Mouse (Mus musculus) right cerebral cortex, postnatal 10 days (tissue): Measurements from ENCODE around the gene Mr1.
"Not testable (repeated sequence)": the region's sequence is repeated elsewhere in the genome, so short reads cannot be mapped to it uniquely, and the experiment has no call there.

Experiments
- DNase-seq, 2 experiments: peaks; one replicate each; pipeline ENCODE4 v3.0.0; 2021; ENCODE audit warnings: low spot score in 2 of 2

Mr1 gene

DNA sequence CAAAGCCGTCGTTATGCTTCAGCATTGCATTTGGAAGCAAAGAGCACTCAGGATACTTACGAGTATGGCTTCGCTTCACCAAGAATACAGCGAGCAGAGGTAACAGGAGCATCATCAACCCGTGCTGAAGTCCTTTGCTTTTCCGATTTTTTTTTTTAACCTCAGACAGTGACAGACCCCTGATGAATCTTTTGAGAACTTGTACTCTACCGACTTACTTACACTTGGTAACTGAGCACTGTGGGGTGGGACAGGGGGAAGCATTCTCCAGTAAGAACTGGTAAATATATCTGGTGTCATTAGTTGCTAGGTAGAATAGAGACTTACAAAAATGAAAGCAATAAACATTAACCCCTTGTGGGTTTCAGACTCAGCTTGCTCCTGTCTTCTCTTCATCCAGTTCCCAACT lies at the start of gene Mr1:
TSS of gene Mr1 (minus strand) at position 243 of the 409 bp plus-strand sequence.
- DNase-seq: peak; percentile 36 to 48

DNA sequence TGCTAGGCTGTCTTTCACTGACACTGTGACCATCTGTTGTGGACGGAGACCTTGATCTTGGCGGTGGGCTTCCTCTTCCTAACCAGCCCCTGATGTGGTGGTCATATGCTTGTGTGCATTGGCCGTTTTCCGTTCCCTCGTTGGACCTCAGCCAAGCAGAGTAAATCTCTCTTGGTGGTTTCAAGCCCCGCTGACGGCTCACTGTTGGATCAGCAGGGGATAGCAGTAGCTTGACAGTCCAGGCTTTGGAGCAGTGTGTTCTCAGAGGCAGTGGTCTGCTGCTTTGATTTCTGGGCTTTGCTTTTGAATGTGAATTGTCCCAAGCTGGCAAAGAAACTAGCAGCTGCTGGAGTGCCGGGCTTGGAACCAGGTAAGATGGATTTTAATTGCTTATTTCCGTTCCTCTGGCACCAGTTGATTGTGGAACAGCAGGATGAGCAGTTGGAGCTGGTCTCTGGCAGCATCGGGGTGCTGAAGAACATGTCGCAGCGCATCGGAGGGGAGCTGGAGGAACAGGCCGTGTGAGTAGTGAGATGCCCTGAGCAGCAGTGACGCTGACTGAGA lies 46.3 kb upstream of the Mr1 start:
- DNase-seq: peak; percentile 67 to 80

DNA sequence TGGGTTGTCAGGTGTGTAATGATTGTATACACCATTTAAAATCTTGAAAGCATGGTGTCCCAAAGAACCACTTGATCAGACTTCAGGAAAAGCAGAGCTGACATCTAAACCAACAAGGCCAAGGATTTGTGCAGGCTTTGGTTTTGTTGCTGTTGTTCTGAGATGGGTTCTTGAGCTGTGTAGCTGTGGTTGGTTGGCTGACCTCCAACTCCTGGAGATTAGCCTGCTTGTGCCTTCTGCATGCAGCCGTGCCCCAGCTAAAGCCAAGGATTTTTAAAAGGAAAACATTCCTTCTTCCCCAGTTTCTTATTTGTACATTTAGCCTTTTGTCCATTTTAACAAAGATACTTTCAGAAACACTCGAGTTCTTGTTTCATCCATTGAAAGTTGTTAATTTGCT lies 45.1 kb upstream of the Mr1 start:
- DNase-seq: peak; percentile 36 to 45

DNA sequence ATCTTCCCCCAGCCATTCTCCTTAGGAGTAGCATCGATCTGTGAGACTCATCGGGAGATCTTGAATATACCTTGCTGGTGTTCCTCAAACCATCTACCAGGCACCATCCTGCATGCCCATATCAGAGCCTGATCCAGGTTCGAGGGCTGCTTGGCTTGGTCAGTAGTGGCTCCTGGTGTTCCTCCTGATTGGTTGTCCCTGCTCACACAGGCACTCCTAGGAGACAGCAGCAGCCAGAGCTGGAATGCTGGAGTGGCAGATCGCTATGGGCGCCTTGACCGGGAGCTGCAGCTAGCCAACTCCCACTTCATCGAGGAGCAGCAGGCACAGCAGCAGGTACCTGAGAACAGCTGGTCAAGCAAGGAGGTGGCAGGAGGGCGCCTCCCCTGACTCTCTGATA lies 44.6 kb upstream of the Mr1 start:
- DNase-seq: peak in 1 of 2 experiments; percentile 31

DNA sequence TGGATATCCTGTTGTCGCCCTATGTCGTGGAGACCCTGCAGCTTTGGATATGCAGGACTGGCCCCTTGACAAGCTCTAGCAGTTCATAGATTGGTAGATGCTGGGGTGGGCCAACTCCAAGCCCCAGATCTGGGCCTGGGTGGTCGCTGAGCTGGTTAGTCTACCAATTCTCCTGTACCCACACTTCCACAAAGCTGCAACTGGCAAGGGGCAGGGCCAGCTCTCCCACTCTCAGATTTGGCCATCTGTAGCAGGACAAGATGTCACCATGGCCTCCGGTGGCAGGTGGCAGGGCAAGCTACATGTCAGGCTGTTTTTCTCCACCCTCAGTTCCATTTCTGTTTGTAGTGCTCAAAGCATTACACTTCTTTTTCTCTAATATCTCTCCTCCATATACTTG lies 42.0 kb upstream of the Mr1 start:
- no peak for DNase-seq

DNA sequence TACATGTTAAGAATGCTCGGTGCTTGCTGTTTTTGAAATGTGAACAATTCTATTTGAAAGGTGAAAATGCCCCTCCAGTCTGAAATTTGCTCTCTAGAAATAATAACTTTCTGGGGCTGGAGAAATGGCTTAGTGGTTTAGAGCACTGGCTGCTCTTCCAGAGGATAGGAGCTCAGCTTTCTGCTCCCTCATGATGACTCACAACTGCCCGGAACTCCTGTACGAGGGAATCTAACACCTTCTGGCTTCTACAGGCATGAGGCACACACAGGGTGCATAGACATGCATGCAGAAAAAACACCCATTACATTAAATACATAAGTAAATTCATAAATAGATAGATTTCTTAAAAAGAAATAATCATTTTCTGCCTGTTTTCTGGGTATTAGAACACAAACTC lies 37.6 kb upstream of the Mr1 start:
- no peak for DNase-seq

DNA sequence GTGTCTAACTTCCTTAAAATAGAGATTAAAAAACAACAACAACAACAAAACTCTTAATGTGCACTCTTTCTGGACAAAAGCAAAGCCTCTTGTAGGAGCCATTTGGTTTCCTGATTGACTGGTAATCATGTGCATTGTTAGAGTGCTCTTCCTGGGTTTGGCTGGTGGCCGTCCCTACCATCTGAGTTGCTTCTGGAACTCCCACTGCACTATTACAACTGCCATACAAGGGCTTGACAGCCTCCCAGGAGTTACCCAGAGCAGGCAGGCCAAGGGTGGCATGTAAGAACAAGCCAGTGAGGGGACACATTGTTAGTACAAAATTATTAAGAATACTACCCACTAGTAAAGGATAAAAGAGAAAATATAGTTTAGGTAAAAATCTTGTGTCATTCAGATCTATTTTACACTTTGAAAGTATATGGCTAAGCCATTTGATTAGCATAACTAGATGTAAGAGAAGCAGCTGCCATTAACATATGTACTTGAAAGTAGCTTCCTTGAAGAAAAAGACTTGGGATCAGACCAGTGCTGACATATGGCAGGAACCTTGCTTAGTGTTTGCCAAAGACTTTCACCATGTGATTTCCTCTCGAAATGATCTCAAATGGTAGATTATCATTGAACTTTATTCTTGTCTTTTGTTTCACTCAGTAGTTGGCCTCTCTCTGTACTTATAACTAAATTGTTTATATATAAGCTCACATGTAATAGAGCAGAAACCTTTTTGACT lies 31.7 kb upstream of the Mr1 start:
- no peak for DNase-seq

DNA sequence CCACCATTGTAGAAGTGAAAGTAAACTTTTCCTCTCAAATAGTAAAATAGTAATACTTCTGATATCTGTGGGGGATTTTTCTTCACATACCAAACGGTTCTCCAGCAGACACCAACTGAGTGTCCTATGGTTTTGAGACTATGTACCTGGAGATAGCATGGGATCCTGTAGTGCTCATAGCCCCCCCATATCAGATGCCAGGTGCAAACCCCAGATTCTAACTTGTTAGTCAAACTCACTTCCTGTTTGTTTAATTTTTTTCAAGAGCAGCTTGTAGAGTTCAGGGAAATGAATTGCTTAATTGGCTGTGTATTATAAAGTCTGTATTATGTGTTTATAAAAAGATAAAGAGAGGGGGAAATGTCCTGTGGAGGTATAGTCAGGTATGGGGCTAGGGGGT lies 27.8 kb upstream of the Mr1 start:
- no peak for DNase-seq

DNA sequence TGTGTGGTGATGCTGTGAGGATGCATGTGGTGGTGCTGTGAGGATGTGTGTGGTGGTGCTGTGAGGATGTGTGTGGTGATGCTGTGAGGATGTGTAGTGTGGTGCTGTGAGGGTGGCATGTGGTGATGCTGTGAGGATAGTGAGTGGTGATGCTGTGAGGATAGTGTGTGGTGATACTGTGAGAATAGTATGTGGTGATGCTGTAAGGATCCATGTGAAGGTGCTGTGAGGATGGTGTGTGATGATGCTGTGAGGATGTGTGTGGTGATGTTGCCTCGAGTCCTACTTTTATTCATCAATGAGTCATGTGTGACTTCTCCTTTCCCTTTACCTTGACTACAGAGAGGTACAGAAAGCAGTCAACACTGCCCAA lies 27.0 kb upstream of the Mr1 start:
- DNase-seq: not testable (repeated sequence)

DNA sequence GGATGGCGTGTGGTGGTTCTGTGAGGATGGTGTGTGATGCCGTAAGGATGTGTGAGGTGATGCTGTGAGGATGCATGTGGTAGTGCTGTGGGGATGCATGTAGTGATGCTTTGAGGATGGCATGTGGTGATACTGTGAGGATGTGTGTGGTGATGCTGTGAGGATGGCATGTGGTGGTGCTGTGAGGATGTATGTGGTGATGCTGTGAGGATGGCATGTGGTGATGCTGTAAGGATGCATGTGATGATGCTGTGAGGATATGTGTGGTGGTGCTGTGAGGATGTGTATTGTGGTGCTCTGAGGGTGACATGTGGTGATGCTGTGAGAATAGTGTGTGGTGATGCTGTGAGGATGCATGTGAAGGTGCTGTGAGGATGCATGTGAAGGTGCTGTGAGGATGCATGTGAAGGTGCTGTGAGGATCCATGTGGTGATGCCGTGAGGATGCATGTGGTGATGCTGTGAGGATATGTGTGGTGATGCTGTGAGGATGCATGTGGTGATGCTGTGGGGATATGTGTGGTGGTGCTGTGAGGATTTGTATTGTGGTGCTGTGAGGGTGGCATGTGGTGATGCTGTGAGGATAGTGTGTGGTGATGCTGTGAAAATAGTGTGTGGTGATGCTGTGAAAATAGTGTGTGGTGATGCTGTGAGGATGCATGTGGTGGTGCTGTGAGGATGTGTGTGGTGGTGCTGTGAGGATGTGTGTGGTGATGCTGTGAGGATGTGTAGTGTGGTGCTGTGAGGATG lies 26.5 kb upstream of the Mr1 start:
- DNase-seq: no peak

DNA sequence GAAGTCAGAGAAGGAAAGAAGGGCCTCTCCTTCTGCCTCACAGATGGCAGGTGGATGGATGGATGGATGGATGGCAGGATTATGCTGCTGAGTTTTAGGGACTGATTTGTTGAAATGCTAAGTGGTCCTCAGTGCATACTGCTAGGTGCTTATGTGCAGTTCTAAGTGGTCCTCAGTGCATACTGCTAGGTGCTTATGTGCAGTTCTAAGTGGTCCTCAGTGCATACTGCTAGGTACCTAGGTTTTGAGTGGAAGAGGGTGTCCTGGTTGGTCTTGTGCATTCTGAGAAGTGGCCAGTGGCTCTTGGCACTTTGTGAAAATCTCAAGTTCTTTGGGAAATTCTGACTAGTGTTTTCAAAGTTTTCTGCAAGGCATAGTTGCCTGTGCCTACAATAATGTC lies 23.3 kb upstream of the Mr1 start:
- no peak for DNase-seq

DNA sequence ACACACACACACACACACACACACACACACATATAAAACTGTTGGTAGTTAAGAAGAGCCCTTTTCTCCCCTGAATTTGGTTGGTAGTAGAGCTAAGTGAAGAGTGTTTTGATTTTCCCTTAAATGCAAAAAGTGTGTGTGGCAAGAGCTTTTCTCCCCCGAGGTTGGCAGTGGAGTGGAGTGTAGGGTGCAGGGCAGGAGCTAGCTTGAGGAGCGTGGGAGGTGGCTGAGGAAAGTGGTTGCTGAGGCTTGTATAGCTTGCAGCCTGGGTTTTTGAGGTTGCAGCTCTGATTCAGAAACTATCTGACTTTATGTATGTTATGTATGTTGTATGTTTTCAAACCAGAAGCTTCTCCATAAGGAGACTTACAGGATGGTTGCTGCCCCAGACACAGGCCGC lies 20.8 kb upstream of the Mr1 start:
- no peak for DNase-seq

DNA sequence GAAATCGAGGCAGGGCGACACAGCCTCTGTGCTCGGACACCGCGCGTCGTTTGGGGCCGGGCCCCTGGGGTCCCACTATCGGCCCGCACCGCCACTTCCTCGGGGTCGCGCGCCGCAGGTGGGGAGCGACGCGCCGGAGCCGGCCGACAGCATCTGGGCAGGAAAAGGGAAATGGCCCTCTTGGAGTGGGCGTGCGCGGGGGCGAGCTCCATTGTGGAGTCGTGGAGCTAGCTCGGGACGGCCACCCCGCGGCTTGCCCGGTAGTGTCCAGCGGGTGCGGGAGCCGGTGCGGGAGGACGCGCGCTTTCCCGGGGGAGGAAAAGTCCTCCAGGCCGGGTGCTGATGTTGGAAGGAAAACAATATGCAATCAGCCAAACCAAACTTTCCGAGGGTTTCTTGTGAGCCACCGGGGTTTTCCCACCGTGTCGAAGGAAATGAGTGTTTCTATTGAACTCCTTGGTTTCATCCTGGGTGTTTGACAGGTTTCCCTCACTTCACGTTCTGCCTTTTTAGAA lies 12.4 kb upstream of the Mr1 start:
- DNase-seq: peak; percentile 64 to 73

DNA sequence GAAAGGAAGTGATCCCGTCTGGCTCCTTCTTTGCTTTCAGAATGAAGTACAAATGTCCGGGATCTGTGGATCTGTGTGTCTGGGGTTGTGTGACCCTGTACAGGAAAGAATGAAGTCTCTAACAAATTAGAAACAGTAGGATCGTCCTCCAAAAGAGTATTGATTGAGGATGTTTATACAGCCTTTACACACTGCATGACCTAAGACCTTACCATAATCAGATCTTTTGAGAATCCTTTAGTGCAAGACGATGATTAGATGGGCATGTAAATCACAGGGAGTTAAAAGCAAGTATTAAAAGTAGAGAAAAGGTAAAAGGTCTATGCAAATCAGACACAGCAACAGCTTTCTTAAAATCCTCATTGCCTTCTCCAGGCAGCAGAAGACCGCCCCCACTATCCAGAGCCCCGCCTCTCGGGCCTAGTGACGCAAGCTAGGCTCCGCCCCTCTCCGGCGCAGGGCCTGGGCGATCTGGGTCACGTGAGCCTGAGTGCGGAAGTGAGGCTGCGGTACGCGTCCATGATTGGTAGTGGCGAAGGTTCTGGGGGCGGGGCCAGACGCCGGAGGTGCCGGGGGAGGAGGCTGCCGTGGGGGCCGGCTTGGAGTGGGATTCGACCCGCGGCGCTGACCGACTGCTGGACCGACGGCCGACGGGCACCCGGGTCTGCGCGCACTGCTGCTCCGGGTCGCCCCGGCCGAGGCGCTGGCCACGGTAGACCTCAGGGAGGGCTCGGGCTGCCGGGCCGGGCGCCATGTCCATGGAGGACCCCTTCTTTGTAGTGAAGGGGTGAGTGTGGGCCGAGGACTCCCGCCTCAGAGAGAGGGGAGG lies 11.7 kb upstream of the Mr1 start, which contains the start of gene Stx6:
TSS of gene Stx6 (plus strand) at position 575 of the 829 bp plus-strand sequence.
- peak; percentile 98 to 99 for DNase-seq

DNA sequence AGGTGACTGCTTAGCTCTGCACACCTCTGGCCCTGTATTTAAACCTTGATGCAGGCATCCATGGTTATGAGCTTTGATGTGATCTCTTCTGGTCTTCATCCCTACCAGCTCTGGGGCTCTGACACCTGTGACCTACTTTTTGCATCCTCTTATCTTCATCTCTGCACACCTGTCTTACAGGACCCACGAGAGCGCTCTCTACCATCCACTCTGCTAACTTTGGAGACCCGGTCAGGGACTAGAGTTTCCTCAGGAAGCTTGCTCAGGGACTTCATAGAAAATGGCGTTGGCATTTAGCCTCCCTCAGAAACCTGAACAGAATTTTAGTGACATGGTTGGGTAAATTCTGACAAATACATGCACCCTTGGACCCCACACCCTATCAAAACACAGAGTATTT lies 7.3 kb upstream of the Mr1 start:
- no peak for DNase-seq

DNA sequence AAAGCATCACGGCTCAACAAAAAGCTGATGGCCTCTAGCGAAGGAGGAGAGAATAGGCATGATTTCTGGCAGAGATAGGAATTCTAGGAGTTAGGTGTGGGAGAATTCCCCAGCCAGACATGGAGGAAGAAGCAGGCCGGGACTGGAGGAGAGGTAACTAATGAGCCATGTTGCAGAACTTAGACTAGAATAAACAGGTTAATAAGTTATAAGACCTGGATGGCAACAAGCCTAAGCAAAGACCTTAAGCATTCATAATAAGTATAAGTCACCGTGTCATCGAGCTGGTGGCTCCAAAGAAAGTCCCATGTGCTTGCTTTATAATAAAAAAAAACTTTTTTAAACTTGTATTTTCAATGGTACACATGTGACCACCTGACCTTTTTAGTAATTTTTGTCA lies 4.2 kb upstream of the Mr1 start:
- DNase-seq: no peak

DNA sequence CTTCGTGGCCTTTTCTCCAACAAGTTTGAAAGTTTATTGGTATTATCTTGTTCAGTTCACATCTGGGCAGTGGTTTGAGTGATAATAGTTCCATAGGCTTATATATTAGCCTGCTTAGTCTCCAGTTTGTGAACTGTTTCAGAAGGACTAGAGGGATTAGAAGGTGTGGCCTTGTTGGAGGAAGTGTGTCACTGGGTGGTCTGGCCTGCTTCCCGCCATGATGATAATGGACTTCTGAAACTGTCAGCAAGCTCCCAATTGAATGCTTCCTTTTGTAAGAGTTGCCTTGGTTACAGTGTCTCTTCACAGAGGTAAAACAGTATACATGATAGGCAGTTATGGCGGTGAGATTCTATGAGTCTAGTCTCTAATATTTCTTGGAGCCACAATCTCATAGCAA lies 2.8 kb upstream of the Mr1 start:
- DNase-seq: no peak

DNA sequence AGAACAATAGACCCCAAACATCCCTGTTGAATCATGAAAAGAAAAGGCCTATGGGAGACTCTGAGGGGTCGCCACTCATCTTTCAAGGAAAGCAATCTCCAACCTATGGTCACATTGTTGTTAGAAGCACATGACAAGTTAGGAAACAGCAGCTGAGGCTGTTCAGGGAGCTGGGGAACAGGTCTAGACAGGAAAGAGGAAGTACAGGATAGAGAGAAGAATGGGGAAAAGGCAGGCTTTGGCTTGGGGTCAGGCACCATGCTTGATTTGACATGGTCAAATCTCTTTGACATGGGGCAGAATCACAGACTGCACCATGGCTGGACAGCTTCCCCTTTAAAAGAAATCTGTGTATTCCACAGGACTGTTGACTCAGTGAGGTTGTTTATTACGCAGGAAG lies 614 bp upstream of the Mr1 start:
- DNase-seq: no peak

DNA sequence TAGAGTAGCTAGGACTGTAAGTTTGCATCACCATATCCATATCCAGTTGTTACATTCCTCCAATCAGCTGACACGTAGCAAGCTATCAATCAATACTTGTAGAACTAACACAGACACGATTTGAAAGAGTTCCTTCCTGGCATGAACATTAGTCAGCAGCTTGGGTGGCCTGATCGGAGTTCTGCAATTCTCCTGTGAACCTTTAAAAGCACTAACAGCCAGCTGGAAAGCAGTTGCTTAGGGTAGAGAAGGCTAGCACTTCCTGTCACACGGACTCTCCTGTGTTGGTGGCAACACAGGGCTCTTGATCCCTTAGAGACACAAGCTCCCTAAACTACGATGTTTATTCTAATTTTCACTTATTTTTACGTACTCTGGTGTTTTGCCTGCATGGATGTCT lies 994 bp downstream of the Mr1 start:
- DNase-seq: no peak

DNA sequence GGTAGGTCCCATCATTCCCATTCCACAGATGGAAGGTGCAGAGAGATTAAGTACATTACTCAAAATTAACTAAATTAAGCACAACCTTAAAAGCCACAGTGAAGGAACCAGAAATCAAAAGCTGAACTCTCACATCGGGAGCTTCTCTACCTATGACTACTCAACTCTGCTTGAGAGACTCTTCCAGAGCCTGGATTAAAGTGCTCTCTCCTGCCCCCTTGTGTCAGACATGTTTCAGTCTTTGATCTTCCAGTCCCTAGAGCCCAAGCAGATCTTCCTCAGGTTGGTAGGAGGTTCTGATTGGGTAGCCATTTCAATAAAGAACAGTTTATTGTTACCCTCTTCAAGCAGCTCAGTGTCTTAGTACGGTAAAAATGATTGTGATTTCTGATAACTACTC lies 6.5 kb downstream of the Mr1 start:
- DNase-seq: peak in 1 of 2 experiments; percentile 61

DNA sequence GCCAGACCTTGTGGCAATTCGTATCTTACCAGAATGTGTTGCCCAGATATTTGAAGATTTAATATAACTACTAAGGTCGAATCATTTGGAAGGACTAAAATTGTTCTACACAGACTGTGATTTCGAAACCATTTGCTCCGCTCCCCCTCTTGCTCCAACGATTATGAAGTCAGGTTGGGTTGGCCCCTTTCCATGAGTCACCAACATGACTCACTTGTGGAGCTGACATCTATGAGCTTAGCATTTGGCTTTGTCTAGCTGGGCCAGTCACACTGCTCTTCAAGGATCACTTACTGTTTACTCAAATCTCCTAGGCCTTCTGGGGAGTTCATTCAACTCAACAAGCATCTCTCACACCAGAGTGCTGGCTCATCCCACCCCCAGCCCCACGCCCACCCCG lies 7.8 kb downstream of the Mr1 start:
- DNase-seq: no peak

DNA sequence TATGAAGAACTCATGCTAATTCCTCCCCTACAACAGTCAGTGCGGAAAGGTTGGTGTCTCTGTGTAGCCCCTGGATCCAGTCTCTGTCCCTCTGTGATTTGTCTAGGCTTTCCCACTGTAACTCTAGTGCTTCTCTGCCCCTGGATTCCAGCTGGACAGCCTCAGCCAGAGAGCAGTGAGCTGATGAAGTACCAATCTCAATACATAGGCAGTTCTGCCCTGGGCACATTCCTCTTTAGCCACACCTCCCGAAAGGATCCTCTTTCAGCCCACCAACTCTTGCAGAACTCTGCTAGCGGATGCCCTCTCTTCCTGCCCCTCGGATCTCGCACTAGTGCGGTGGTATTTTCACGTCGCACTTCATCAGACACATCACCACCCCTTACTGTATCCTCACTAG lies 11.7 kb downstream of the Mr1 start:
- DNase-seq: no peak
